Mouse (Mus musculus) adrenal gland (tissue): ENCODE data around the gene Atpaf2.

ENCODE experiments used
- intact Hi-C: fragments of 180-260 bp; cut with DNase I; formaldehyde crosslinking; loops from one replicate; pipeline ENCODE4 v1.15.1; 2025

Atpaf2 gene

DNA sequence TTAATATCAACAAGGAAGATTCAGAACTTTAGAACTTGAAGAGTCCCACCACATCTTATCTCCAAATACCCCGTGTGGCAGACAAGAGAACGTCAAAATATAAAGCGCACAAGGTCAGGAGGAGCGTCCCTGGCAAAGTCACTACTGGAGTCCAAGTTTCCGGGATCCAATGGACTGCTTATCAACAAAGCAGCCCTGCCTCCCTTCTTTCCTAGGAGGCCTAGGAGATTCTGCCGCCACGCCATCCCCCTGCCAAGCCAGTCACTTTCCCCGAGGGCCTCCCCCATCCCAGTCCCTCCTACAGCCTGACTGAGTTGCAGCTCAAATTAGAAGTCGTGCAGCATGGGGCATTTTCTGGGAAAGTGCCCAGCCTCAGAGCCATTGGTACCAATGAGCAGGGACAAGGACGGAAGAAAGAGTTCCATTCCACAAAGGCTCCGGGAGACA is 66.3 kb downstream of the Atpaf2 start:
- intact Hi-C loops, result no loop called here

- intact Hi-C loops, result no loop called here
Measured at GRCm38 (mm10) chr11:60351388-60351787, 66.9 kb downstream of the Atpaf2 start.
